Mouse (Mus musculus) embryonic stem cell, embryonic (primary cell): ENCODE measurements around the gene Rpl36.

Source experiments
- CTCF ChIA-PET, 4 experiments: fragments of 300-600 bp in 2 of 4; fragments of 350-600 bp in 2 of 4; sonication (Branson Sonifier 250); formaldehyde crosslinking; loops; one replicate each; lab custom pipeline; 2022; ENCODE audit warnings: inconsistent platforms in 2 of 4; lab: Charles Lee
- POLR2A ChIA-PET, 4 experiments: fragments of 300-600 bp in 2 of 4; fragments of 350-600 bp in 2 of 4; sonication (Branson Sonifier 250); formaldehyde crosslinking; loops; one replicate each; lab custom pipeline; 2022; ENCODE audit warnings: antibody characterized with exemption in 4 of 4, inconsistent platforms in 1 of 4; lab: Charles Lee

The Rpl36 gene

GRCm38 (mm10) chr17:56655311-56655710 lies 42.1 kb downstream of the Rpl36 start:
- POLR2A ChIA-PET: interaction anchor here in 2 of 4 experiments (1.3 to 4.0 kb wide), 4 partner anchors 9 to 28 kb away, joined by 3 to 23 read pairs (median 8); partner anchors contain the start of genes Catsperd (in 1 of the 2), Lonp1 (in 1 of the 2) and Ranbp3 (in 1 of the 2)
- CTCF ChIA-PET: no interaction called here

DNA sequence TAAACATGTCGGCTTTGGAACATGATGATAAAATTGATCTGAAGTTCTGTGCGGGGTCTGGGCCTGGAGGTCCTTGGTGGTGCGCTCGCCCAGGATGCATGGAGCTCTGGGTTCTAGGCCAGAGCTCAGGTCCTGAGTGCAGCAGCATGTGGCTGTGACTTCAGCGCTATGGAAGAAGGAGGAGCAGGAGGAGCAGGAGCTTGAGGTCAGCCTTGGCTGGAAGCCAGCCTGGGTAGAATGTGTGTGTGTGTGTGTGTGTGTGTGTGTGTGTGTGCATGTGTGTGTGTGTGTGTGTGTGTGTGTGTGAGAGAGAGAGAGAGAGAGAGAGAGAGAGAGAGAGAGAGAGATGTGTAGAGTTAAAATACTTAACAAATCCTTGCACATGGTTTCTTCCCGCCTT lies 43.0 kb downstream of the Rpl36 start:
- ChIA-PET CTCF (interaction anchor here in 2 of 4 experiments (1.1 to 1.2 kb wide), 2 partner anchors 12 to 103 kb away, joined by 3 to 4 read pairs; no protein-coding TSS in a partner anchor), POLR2A (interaction anchor here in 2 of 4 experiments (0.6 to 2.7 kb wide), 13 partner anchors 8 to 288 kb away, joined by 3 to 12 read pairs (median 3); partner anchors contain the start of genes Catsperd (in 2 of the 2), Lonp1 (in 2 of the 2), Ranbp3 (in 2 of the 2) and Safb2 (in 1 of the 2))

GRCm38 (mm10) chr17:56663659-56664058 lies 50.4 kb downstream of the Rpl36 start:
- ChIA-PET POLR2A (interaction anchor here (0.6 to 8.1 kb wide), 66 partner anchors 8 to 585 kb away, joined by 3 to 111 read pairs (median 5); partner anchors contain the start of genes Ranbp3 (in 4 of the 4), Catsperd (in 3 of the 4), Lonp1 (in 3 of the 4) and Rpl36 (in 3 of the 4)), CTCF (interaction anchor here in 3 of 4 experiments (0.6 to 2.0 kb wide), 17 partner anchors 9 to 538 kb away, joined by 3 to 12 read pairs (median 4); partner anchors contain the start of genes Lonp1 (in 2 of the 3), Ranbp3 (in 2 of the 3) and Gm20219 (in 1 of the 3))
